Mouse (Mus musculus): ENCODE results near the gene Fam19a1. TPM values are rescaled to one million over a fixed set of nuclear protein-coding genes. Genes with fewer than 3 reads are reported as not detected.

Fam19a1 gene
- polyA plus RNA-seq (2015; fragmentation: Nextera tagmentation; extraction: Ambion mirVana) = 15.8 and 24.1 TPM in 2 replicates

DNA sequence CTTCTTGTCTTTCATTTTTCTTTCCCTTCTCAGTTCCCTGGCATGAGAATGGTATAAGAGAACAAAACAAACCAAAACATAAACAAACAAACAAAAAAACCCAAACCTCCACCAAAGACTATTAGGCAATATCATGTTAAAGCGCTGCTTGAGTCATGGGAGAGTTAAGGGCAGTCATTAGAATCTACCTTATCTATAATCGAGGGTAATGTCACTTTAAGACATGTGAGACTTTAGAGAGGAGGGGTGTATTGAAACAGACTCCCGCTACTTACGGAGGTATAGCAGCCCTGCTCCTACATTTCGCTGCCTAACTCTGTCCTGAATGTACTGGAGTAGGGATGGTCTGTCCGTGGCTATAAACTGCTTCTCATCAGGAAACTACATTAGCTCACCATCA lies at the start of gene Fam19a1:
Fam19a1 (plus strand) TSS at position 301 of the 400 bp plus-strand sequence.
- Histone ChIP-seq H3K4me1 (replicated peaks; ENCODE audit: control insufficient read depth, insufficient read depth, low read length) (peaks cover 17% of the 10 kb centered on the region), H3K9ac (replicated peaks; ENCODE audit: low read depth, low read length) (no peak within 1 kb of the TSS), H3K4me2 (ENCODE audit: low read length) (peak within 1 kb of the TSS; percentile 23), H3K36me3 (ENCODE audit: control insufficient read depth, insufficient read depth) (no peaks in the 10 kb centered on the region), H3K27ac (ENCODE audit: low read length) (no peak within 1 kb of the TSS), H3K4me3 (replicated peaks; ENCODE audit: low read length) (peak within 1 kb of the TSS; percentile 29), H3K9me3 (ENCODE audit: control insufficient read depth, low read length) (no peaks in the 10 kb centered on the region), H3K27me3 (replicated peaks; ENCODE audit: control insufficient read depth, insufficient read depth, low read length) (no peaks in the 10 kb centered on the region)
- ATAC-seq = no peak
- WGBS = 29% methylated on average over 6 of the region's 6 CpGs

DNA sequence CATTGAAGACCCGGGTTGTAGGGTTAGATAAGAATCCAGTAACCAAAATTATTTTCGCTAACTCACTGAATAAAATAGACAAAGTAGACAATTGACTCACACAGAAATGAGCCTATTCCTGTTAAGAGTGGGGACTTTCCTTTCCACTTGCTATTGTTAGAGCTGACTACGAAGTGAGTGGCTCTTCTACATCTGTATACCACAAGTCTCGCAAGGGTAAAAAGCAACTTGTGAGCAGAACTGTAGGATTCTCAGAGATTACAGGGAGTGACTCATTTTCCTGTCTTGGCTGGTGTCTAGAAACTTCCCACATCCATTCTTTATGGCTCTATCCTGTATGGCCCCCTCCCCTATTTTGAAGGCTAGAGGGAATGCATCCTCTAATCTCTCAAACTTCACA lies 41.9 kb upstream of the Fam19a1 start:
- no peaks in the 10 kb centered on the region for H3K4me1 ChIP-seq (replicated peaks; ENCODE audit: control insufficient read depth, insufficient read depth, low read length)
- no peak overlapping the region for H3K4me3 ChIP-seq (replicated peaks; ENCODE audit: low read length)
- H3K4me2 ChIP-seq (ENCODE audit: low read length) = no peak overlapping the region
- no peaks in the 10 kb centered on the region for H3K27me3 ChIP-seq (replicated peaks; ENCODE audit: control insufficient read depth, insufficient read depth, low read length)
- H3K27ac ChIP-seq (ENCODE audit: low read length) = no peak overlapping the region
- H3K9ac ChIP-seq (replicated peaks; ENCODE audit: low read depth, low read length) = no peak overlapping the region
- no peaks in the 10 kb centered on the region for H3K36me3 ChIP-seq (ENCODE audit: control insufficient read depth, insufficient read depth)
- H3K9me3 ChIP-seq (ENCODE audit: control insufficient read depth, low read length) = no peaks in the 10 kb centered on the region
- no peak for ATAC-seq
- WGBS = 91% methylated on average over 4 of the region's 4 CpGs

DNA sequence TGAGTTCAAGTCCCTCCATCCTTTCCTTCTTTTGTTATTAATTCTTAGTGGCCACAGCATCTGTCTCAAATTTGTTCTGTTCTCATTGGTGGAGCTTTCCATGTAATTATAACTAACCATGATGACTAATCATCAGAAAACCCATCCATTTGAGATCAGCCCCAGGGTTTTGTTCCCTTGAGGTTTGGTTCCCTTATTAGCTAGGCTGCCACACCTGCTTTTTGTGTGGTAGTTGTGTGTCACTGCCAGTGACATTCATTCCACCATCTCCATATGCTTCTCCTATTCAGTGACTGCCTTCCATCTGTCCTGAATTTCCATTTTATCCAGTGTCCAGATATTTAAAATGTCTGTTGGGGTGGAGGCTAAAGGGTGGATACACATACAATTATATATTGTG lies 41.4 kb upstream of the Fam19a1 start:
- Histone ChIP-seq H3K27ac (ENCODE audit: low read length) (no peak overlapping the region), H3K4me1 (replicated peaks; ENCODE audit: control insufficient read depth, insufficient read depth, low read length) (no peaks in the 10 kb centered on the region), H3K9me3 (ENCODE audit: control insufficient read depth, low read length) (no peaks in the 10 kb centered on the region), H3K4me3 (replicated peaks; ENCODE audit: low read length) (no peak overlapping the region), H3K27me3 (replicated peaks; ENCODE audit: control insufficient read depth, insufficient read depth, low read length) (no peaks in the 10 kb centered on the region), H3K36me3 (ENCODE audit: control insufficient read depth, insufficient read depth) (no peaks in the 10 kb centered on the region), H3K4me2 (ENCODE audit: low read length) (no peak overlapping the region), H3K9ac (replicated peaks; ENCODE audit: low read depth, low read length) (no peak overlapping the region)
- ATAC-seq = no peak

DNA sequence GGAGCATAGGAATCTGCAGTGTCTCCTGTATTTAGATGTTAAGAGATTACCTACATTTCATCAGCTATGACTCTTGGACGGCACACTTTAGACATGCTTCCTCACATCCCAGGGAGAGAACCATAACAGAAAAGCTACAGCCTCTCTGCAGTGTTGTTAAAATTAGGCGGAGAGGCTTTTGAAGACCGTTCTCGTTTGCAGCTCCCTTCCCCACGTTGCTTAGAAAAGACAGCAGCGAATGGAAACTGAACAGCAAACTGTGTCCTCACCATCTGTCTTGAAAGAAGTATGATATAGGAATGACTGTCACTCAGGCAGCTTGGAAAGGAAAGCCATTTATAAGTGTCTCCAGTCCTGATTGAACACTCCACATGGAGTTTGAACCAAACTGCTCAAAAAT lies 23.0 kb upstream of the Fam19a1 start:
- Histone ChIP-seq H3K4me2 (ENCODE audit: low read length) (no peak overlapping the region), H3K4me1 (replicated peaks; ENCODE audit: control insufficient read depth, insufficient read depth, low read length) (no peaks in the 10 kb centered on the region), H3K36me3 (ENCODE audit: control insufficient read depth, insufficient read depth) (no peaks in the 10 kb centered on the region), H3K9me3 (ENCODE audit: control insufficient read depth, low read length) (no peaks in the 10 kb centered on the region), H3K4me3 (replicated peaks; ENCODE audit: low read length) (no peak overlapping the region), H3K27ac (ENCODE audit: low read length) (no peak overlapping the region), H3K9ac (replicated peaks; ENCODE audit: low read depth, low read length) (no peak overlapping the region), H3K27me3 (replicated peaks; ENCODE audit: control insufficient read depth, insufficient read depth, low read length) (no peaks in the 10 kb centered on the region)
- 80% methylated on average over 6 of the region's 6 CpGs for WGBS
- ATAC-seq = no peak

DNA sequence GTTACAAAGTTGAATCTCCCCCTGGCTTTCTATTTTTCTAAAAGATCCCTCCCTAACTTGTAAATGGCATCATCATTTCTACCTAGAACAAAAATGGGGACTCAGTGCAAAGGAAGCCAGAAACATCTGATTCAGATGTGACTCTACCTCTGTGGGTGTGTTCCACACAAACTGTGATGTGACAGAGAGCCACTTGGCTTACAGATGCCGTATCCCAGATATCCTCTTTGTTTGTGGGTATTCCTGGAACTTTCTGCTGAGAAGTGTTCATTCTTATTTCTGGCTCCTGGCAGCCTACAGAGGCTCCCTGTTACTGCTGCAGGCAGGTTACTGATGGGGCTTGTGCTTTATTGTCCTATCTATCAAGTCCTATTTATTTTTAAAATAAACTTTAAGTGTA lies 19.2 kb upstream of the Fam19a1 start:
- H3K36me3 ChIP-seq (ENCODE audit: control insufficient read depth, insufficient read depth) = no peaks in the 10 kb centered on the region
- H3K4me1 ChIP-seq (replicated peaks; ENCODE audit: control insufficient read depth, insufficient read depth, low read length) = no peaks in the 10 kb centered on the region

DNA sequence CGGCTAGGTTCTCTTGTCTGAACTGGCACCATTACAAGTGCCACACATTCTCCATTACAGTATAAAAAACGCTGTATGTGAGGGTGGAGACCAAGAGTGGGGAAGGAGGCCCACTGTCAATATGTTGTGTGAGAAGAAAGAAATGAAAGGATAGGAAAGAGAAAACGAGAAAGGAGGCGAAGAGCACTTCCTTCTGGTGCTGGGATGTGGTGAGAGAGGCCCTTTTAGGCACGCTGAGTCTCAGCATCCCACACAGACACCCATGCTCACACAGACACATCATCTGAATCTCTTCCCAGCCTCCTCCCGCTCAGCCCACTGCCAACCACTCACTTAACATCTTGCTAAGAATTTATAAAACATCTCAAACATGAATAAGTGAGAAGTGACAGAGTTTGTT lies 14.7 kb upstream of the Fam19a1 start:
- no peak for ATAC-seq
- no peaks in the 10 kb centered on the region for H3K27me3 ChIP-seq (replicated peaks; ENCODE audit: control insufficient read depth, insufficient read depth, low read length)
- H3K9ac ChIP-seq (replicated peaks; ENCODE audit: low read depth, low read length) = no peak overlapping the region
- no peak overlapping the region for H3K27ac ChIP-seq (ENCODE audit: low read length)
- no peaks in the 10 kb centered on the region for H3K36me3 ChIP-seq (ENCODE audit: control insufficient read depth, insufficient read depth)
- H3K4me3 ChIP-seq (replicated peaks; ENCODE audit: low read length) = no peak overlapping the region
- no peaks in the 10 kb centered on the region for H3K9me3 ChIP-seq (ENCODE audit: control insufficient read depth, low read length)
- no peaks in the 10 kb centered on the region for H3K4me1 ChIP-seq (replicated peaks; ENCODE audit: control insufficient read depth, insufficient read depth, low read length)
- 78% methylated on average over 6 of the region's 6 CpGs for WGBS
- no peak overlapping the region for H3K4me2 ChIP-seq (ENCODE audit: low read length)

More for the DNA sequence above, 19.2 kb upstream of the Fam19a1 start:
- no peak overlapping the region for H3K4me2 ChIP-seq (ENCODE audit: low read length)
- WGBS = 92% methylated on average over 1 of the region's 1 CpGs
- no peaks in the 10 kb centered on the region for H3K9me3 ChIP-seq (ENCODE audit: control insufficient read depth, low read length)
- H3K27me3 ChIP-seq (replicated peaks; ENCODE audit: control insufficient read depth, insufficient read depth, low read length) = no peaks in the 10 kb centered on the region
- H3K9ac ChIP-seq (replicated peaks; ENCODE audit: low read depth, low read length) = no peak overlapping the region
- no peak overlapping the region for H3K27ac ChIP-seq (ENCODE audit: low read length)
- no peak for ATAC-seq
- no peak overlapping the region for H3K4me3 ChIP-seq (replicated peaks; ENCODE audit: low read length)

DNA sequence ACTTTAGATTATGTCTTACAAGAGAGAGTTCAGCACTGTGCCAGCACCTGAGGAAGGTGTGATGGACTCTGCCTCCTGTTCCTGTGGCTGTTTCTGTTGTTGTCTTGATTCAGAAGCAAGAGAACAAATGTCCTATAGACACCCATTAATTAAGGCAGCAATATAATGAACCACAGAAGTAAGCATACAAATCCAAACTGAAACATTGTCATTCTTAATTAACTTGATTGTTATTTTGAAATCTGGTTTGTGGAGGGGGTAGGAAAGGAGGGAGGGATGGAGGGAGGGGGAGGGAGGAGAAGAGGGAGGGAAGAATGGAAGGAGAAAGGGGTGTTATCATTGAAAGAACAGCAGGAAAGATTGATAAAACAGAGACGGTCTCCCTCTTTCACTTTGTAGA lies 1.3 kb upstream of the Fam19a1 start:
- no peak overlapping the region for H3K9ac ChIP-seq (replicated peaks; ENCODE audit: low read depth, low read length)
- no peaks in the 10 kb centered on the region for H3K27me3 ChIP-seq (replicated peaks; ENCODE audit: control insufficient read depth, insufficient read depth, low read length)
- H3K4me1 ChIP-seq (replicated peaks; ENCODE audit: control insufficient read depth, insufficient read depth, low read length) = peaks cover 10% of the 10 kb centered on the region
- WGBS = 43% methylated on average over 1 of the region's 1 CpGs
- no peak for ATAC-seq
- H3K27ac ChIP-seq (ENCODE audit: low read length) = no peak overlapping the region
- no peaks in the 10 kb centered on the region for H3K9me3 ChIP-seq (ENCODE audit: control insufficient read depth, low read length)
- no peak overlapping the region for H3K4me2 ChIP-seq (ENCODE audit: low read length)
- H3K4me3 ChIP-seq (replicated peaks; ENCODE audit: low read length) = no peak overlapping the region
- H3K36me3 ChIP-seq (ENCODE audit: control insufficient read depth, insufficient read depth) = no peaks in the 10 kb centered on the region

DNA sequence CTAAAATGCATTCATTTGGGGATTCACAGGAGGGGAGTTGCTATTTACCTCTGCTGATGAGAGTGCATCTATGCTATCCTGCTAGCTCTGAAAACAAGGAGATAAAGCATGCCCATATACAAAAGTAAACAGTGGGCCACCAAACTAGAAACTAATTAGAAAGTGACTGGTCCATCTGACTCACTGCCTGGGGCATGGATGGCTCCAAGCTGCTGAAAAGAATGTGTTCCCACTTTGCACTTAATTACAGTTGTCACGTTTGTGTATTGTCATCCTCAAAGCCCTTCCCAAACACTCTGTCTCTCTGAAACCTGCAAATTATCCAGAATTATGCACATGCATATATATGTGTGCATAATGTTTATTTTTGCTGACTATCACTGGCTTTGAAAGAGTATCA lies 1.2 kb downstream of the Fam19a1 start:
- no peaks in the 10 kb centered on the region for H3K36me3 ChIP-seq (ENCODE audit: control insufficient read depth, insufficient read depth)
- no peaks in the 10 kb centered on the region for H3K9me3 ChIP-seq (ENCODE audit: control insufficient read depth, low read length)
- H3K27ac ChIP-seq (ENCODE audit: low read length) = no peak overlapping the region
- ATAC-seq = no peak
- no peaks in the 10 kb centered on the region for H3K27me3 ChIP-seq (replicated peaks; ENCODE audit: control insufficient read depth, insufficient read depth, low read length)
- H3K4me3 ChIP-seq (replicated peaks; ENCODE audit: low read length) = peak overlapping the region; percentile 23
- peaks cover 17% of the 10 kb centered on the region for H3K4me1 ChIP-seq (replicated peaks; ENCODE audit: control insufficient read depth, insufficient read depth, low read length)
- WGBS = 0% methylated on average over 1 of the region's 1 CpGs
- H3K9ac ChIP-seq (replicated peaks; ENCODE audit: low read depth, low read length) = no peak overlapping the region
- peak overlapping the region; percentile 10; the same call in 1 of the 2 replicates for H3K4me2 ChIP-seq (ENCODE audit: low read length)

DNA sequence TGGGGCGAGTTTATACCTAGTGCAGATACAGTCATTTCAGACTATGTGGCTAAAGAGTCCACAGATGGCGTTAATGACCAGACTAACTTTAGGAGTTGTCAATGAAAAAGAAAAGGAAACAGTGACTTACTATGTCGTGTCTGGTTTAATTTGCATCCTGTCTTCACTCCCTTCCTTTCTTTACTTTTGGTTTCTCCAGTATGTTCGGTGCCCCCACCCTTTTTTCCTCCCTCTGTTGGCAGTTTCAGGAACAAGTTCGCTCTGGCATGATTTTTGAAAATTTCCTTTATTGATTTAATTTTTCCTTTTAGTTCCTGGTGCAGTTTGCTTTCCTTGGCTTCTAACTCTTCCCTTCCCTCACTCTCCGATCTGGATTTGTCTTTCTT lies 3.2 kb downstream of the Fam19a1 start:
- Histone ChIP-seq H3K4me3 (replicated peaks; ENCODE audit: low read length) (peak overlapping the region; percentile 61), H3K27ac (ENCODE audit: low read length) (no peak overlapping the region), H3K9me3 (ENCODE audit: control insufficient read depth, low read length) (no peaks in the 10 kb centered on the region), H3K27me3 (replicated peaks; ENCODE audit: control insufficient read depth, insufficient read depth, low read length) (no peaks in the 10 kb centered on the region), H3K9ac (replicated peaks; ENCODE audit: low read depth, low read length) (peak overlapping the region; percentile 68), H3K4me2 (ENCODE audit: low read length) (peak overlapping the region; percentile 97), H3K4me1 (replicated peaks; ENCODE audit: control insufficient read depth, insufficient read depth, low read length) (peaks cover 17% of the 10 kb centered on the region), H3K36me3 (ENCODE audit: control insufficient read depth, insufficient read depth) (no peaks in the 10 kb centered on the region)
- WGBS = 5% methylated on average over 6 of the region's 6 CpGs
- peak; percentile 11; the same call in 1 of the 2 replicates for ATAC-seq

Measured in forebrain, embryonic 16.5 days (tissue).